Mouse (Mus musculus): ENCODE data around the gene Atp6v1f. TPM values are rescaled to one million over a fixed set of nuclear protein-coding genes. Genes with fewer than 3 reads are reported as not detected.

Gene Atp6v1f
- polyA plus RNA-seq, 1 experiment = 381 TPM

DNA sequence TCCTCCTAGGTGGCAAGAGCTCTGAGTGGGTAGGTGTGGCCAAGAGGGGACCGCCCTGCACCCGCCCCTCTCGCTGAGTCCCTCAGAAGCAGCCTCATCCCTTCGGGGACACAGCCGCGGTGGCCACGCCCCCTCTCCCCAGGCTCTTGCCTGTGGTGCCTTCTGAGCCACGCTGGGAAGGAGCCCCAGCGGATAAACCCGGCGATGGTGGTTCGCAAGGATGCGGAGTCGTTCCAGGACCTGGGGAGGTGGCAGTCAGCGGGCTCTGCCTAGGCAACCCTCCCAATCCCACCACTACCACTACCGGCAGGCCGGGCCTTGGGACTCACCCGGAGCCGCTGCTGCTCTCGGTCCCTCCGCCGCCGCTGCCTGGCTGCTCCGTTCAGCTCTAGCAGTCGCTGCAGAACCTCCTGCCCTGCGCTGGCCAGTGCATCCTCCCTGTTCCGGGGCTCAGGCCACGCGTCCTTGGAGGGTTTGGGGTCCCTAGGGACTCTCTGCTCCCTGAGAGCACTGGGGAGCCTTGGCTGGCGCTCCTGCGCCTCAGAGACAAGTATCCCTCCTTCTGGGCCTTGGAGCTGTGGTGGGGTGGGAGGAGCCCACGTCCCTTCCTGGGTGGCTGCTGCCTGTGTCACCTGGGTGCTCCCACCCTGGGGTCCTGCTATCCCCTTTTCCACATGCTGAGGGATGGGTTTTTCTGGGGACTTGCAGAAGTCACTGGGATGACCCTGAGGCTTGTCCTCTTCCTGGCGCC lies 6.6 kb downstream of the Atp6v1f start:
- Histone ChIP-seq H3K4me1 (replicated peaks; ENCODE audit: control insufficient read depth, insufficient read depth, low read length) (peaks cover 15% of the 10 kb centered on the region), H3K27ac (ENCODE audit: control insufficient read depth, insufficient read depth, low read length) (no peak overlapping the region), H3K27me3 (ENCODE audit: control insufficient read depth, insufficient read depth, low read length) (no peaks in the 10 kb centered on the region), H3K36me3 (ENCODE audit: control insufficient read depth, insufficient read depth, low read length) (no peaks in the 10 kb centered on the region; the same call in 1 of the 2 replicates), H3K4me3 (ENCODE audit: control insufficient read depth, insufficient read depth, low read length) (peak overlapping the region; percentile 59)
- DNase-seq = peak; percentile 84
- WGBS = 8% methylated on average over 33 of the region's 33 CpGs
- no peak for TF ChIP-seq POLR2A (IDR thresholded peaks at IDR 0.05; ENCODE audit: control insufficient read depth, extremely low read depth, insufficient read depth, low read length, poor library complexity)
- TF ChIP-seq CTCF (IDR thresholded peaks at IDR 0.05; ENCODE audit: borderline replicate concordance, control insufficient read depth, extremely low read depth, insufficient read depth, low read length, poor library complexity) = 0 out of 2 replicates have a peak, but pooled peaks have one; percentile 32

DNA sequence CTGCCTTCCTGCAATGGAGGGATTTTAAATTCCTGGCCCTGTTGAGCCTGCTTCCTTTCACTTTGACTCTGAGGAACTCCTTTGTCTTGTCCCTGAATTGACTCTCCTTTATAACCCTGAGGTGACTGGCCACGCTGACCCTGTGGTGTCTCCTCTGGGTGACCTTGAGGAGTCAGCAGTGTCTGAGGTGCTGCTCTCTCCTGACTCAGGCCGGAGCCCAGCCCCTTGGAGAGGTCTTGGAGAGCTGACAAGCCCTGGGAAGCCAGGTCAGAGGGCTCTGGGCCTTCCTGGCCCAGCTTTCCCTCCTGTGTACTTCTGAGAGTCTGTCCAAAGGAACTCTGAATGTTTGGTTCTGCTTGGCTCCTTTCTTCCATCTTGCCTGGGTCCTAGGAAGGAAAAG lies 7.2 kb downstream of the Atp6v1f start:
- TF ChIP-seq CTCF (IDR thresholded peaks at IDR 0.05; ENCODE audit: borderline replicate concordance, control insufficient read depth, extremely low read depth, insufficient read depth, low read length, poor library complexity) = no peak
- no peak for TF ChIP-seq POLR2A (IDR thresholded peaks at IDR 0.05; ENCODE audit: control insufficient read depth, extremely low read depth, insufficient read depth, low read length, poor library complexity)
- no peaks in the 10 kb centered on the region for H3K27me3 ChIP-seq (ENCODE audit: control insufficient read depth, insufficient read depth, low read length)
- H3K36me3 ChIP-seq (ENCODE audit: control insufficient read depth, insufficient read depth, low read length) = no peaks in the 10 kb centered on the region; the same call in 1 of the 2 replicates
- no peak overlapping the region for H3K4me3 ChIP-seq (ENCODE audit: control insufficient read depth, insufficient read depth, low read length)
- DNase-seq = no peak
- WGBS = 95% methylated on average over 2 of the region's 2 CpGs
- peaks cover 15% of the 10 kb centered on the region for H3K4me1 ChIP-seq (replicated peaks; ENCODE audit: control insufficient read depth, insufficient read depth, low read length)
- H3K27ac ChIP-seq (ENCODE audit: control insufficient read depth, insufficient read depth, low read length) = no peak overlapping the region

GRCm38 (mm10) chr6:29482691-29483090 lies 15.2 kb downstream of the Atp6v1f start:
- H3K4me1 ChIP-seq (replicated peaks; ENCODE audit: control insufficient read depth, insufficient read depth, low read length) = peaks cover 3% of the 10 kb centered on the region; the same call in 1 of the 2 replicates
- no peak overlapping the region for H3K4me3 ChIP-seq (ENCODE audit: control insufficient read depth, insufficient read depth, low read length)
- no peak for DNase-seq
- no peaks in the 10 kb centered on the region for H3K36me3 ChIP-seq (ENCODE audit: control insufficient read depth, insufficient read depth, low read length)
- 94% methylated on average over 13 of the region's 13 CpGs for WGBS
- H3K27me3 ChIP-seq (ENCODE audit: control insufficient read depth, insufficient read depth, low read length) = no peaks in the 10 kb centered on the region; the same call in 1 of the 2 replicates
- TF ChIP-seq POLR2A (IDR thresholded peaks at IDR 0.05; ENCODE audit: control insufficient read depth, extremely low read depth, insufficient read depth, low read length, poor library complexity) (no peak), CTCF (IDR thresholded peaks at IDR 0.05; ENCODE audit: borderline replicate concordance, control insufficient read depth, extremely low read depth, insufficient read depth, low read length, poor library complexity) (no peak)
- no peak overlapping the region for H3K27ac ChIP-seq (ENCODE audit: control insufficient read depth, insufficient read depth, low read length)

GRCm38 (mm10) chr6:29484716-29485559 lies 17.4 kb downstream of the Atp6v1f start:
- TF ChIP-seq CTCF (IDR thresholded peaks at IDR 0.05; ENCODE audit: borderline replicate concordance, control insufficient read depth, extremely low read depth, insufficient read depth, low read length, poor library complexity) = peak; percentile 92
- no peak for TF ChIP-seq POLR2A (IDR thresholded peaks at IDR 0.05; ENCODE audit: control insufficient read depth, extremely low read depth, insufficient read depth, low read length, poor library complexity)
- Histone ChIP-seq H3K27me3 (ENCODE audit: control insufficient read depth, insufficient read depth, low read length) (no peaks in the 10 kb centered on the region; the same call in 1 of the 2 replicates), H3K4me3 (ENCODE audit: control insufficient read depth, insufficient read depth, low read length) (0 out of 2 replicates have a peak overlapping the region, but pooled peaks have one; percentile 12), H3K27ac (ENCODE audit: control insufficient read depth, insufficient read depth, low read length) (no peak overlapping the region), H3K36me3 (ENCODE audit: control insufficient read depth, insufficient read depth, low read length) (no peaks in the 10 kb centered on the region), H3K4me1 (replicated peaks; ENCODE audit: control insufficient read depth, insufficient read depth, low read length) (peaks cover 3% of the 10 kb centered on the region; the same call in 1 of the 2 replicates)
- 11% methylated on average over 26 of the region's 26 CpGs for WGBS
- DNase-seq = peak; percentile 83

DNA sequence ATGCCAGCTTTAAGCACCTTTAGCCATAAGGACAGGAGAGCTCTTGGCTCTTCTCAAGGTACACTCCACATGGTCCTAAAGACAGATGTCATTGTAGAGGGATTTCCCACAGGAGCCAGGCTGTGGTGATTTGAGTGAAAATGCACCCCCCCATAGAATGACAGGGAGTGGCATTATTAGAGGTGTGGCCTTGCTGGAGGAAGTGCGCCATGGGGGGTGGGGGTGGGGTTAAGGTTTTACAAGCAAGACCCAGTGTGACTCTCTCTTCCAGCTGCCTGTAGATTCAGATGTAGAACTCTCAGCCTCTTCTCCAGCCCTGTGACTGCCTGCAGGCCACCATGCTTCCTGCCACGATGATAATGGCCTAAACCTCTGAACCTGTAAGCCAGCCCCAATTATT lies 18.4 kb downstream of the Atp6v1f start:
- 45% methylated on average over 2 of the region's 2 CpGs for WGBS
- Histone ChIP-seq H3K27me3 (ENCODE audit: control insufficient read depth, insufficient read depth, low read length) (no peaks in the 10 kb centered on the region; the same call in 1 of the 2 replicates), H3K4me3 (ENCODE audit: control insufficient read depth, insufficient read depth, low read length) (no peak overlapping the region), H3K36me3 (ENCODE audit: control insufficient read depth, insufficient read depth, low read length) (no peaks in the 10 kb centered on the region), H3K27ac (ENCODE audit: control insufficient read depth, insufficient read depth, low read length) (no peak overlapping the region), H3K4me1 (replicated peaks; ENCODE audit: control insufficient read depth, insufficient read depth, low read length) (peaks cover 3% of the 10 kb centered on the region; the same call in 1 of the 2 replicates)
- TF ChIP-seq CTCF (IDR thresholded peaks at IDR 0.05; ENCODE audit: borderline replicate concordance, control insufficient read depth, extremely low read depth, insufficient read depth, low read length, poor library complexity) (no peak), POLR2A (IDR thresholded peaks at IDR 0.05; ENCODE audit: control insufficient read depth, extremely low read depth, insufficient read depth, low read length, poor library complexity) (no peak)
- no peak for DNase-seq

- H3K4me3 ChIP-seq (ENCODE audit: control insufficient read depth, insufficient read depth, low read length) = no peak overlapping the region
- no peak for DNase-seq
- no peaks in the 10 kb centered on the region for H3K36me3 ChIP-seq (ENCODE audit: control insufficient read depth, insufficient read depth, low read length)
- no peak overlapping the region for H3K27ac ChIP-seq (ENCODE audit: control insufficient read depth, insufficient read depth, low read length)
- 89% methylated on average over 4 of the region's 4 CpGs for WGBS
- H3K4me1 ChIP-seq (replicated peaks; ENCODE audit: control insufficient read depth, insufficient read depth, low read length) = no peaks in the 10 kb centered on the region
- no peaks in the 10 kb centered on the region; the same call in 1 of the 2 replicates for H3K27me3 ChIP-seq (ENCODE audit: control insufficient read depth, insufficient read depth, low read length)
- TF ChIP-seq POLR2A (IDR thresholded peaks at IDR 0.05; ENCODE audit: control insufficient read depth, extremely low read depth, insufficient read depth, low read length, poor library complexity) = no peak
- no peak for TF ChIP-seq CTCF (IDR thresholded peaks at IDR 0.05; ENCODE audit: borderline replicate concordance, control insufficient read depth, extremely low read depth, insufficient read depth, low read length, poor library complexity)
These were observed 26.6 kb downstream of the Atp6v1f start for GRCm38 (mm10) chr6:29494101-29494500.
